Mouse (Mus musculus): ENCODE results near the gene Sco1. TPM values are rescaled to one million over a fixed set of nuclear protein-coding genes. Genes with fewer than 3 reads are reported as not detected.
"Not testable (repeated sequence)": the region's sequence is repeated elsewhere in the genome, so short reads cannot be mapped to it uniquely, and the experiment has no call there.

Sco1 gene
- 1 to 10 TPM; 6.9 to 8.8 (median 7.7) TPM for total RNA-seq (2022)

DNA sequence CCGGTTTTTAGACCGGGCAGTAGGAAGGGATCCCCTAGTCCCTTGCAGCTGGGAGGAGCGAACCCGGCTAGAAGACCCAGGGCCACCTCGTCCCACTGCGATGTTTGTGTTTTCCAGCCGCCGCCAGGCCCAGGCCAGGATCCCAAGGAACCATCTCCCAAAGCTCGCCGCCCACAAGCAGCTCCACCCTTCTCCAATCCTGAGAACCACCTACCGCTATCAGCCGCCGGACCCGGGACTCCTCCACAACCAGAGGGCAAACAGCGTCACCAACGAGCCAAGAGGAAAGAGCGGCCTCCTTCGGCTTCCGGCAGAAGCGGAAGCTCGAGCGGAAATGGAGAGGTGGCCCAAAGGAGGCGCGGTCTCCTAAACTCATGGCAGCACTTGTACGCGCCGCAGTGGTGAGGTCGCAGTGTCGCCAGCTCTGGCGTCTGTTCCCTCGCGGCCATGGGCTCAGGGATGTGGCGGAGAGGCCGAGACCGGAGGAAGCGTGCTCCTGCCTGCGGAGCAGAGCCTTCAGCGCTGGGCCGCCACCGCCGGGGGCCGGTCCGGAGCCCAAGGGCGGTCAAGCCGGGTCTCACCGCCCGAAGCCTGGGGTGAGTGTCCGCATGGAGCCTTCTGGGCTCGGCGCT is at the start of gene Sco1, which contains the start of gene Adprm:
Gene Sco1 (plus strand): TSS at position 350 of the 632 bp plus-strand sequence.
Gene Adprm (minus strand): TSS at position 274 of the 632 bp plus-strand sequence.
- DNase-seq (ENCODE audit: low spot score in 2 of 2) = peak; percentile 72 to 84

DNA sequence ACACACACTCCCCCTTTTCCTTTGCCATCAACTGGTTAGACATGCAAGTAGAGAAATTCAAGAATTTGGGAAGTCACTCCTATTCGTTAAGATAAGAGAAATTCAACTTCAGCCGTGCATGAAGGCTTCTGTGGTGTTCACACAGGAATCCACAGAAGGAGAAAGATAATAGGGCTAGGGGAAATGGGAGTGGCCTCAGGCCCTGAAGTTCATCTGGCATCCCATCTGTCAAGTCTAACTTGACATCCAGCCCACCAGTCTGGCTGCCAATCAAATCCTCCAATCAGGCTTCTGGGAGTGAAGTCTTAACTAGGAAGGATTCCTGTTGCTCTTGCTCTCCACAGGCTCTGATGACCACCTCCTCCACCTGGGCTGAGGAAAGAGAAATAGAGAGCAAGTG is 49.6 kb upstream of the Sco1 start:
- no peak for DNase-seq (ENCODE audit: low spot score in 2 of 2)

DNA sequence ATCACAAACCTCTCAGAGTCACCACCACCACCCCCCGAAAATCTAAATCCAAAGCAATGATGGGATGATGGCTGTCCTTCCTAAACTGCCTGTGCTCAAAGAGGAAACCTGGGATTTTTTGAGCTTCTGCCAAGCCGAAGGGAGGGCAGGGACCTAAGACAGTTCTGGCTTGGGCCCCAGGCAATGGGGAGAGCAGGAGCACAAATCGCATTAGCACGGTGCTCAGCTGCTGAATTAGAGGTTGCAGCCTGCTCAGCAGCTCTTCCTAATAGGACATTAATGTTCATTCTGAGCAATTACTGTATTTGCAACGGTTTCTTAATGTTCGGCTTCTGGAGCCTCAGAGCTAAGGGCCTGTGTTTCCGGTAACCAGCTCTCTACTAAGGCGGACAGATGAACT is 44.5 kb upstream of the Sco1 start:
- no peak for DNase-seq (ENCODE audit: low spot score in 2 of 2)

DNA sequence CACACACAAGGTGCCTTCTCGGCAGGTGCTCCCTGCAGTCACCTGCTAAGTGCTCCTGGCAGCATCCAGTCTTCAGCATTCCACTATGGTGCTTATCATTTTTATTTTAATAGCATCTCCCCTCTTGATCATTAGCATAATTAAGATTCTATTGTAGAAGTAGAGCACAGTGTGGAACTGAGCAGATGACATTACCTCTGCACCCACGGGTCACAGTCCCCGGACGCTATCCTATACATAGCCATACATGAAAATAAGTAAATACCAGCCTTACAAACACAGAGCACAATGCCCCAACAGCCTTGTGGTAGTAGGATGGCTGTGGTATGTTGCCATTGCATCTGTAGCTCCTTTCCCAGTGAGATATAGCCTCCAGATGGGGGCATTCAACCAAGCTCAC is 43.9 kb upstream of the Sco1 start:
- no peak for DNase-seq (ENCODE audit: low spot score in 2 of 2)

DNA sequence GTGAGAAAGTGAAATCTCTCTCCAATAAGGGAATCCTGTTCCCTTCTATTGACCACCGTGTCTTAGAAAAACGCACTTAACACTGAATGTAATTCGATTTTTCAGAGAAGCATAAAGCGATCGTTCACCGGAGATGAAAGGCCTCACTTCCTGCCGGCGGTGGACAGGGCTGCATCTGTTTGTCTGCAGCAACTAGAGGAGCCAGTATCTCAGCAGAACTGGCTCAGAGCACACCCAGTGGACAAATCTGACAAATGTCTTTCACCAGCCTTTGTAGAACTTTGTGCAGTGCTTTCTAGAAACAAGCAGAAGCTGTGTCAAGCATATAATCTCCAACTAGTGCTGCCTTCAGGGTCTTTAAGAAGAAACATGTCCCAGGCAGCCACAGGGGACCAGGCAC is 42.0 kb upstream of the Sco1 start:
- DNase-seq (ENCODE audit: low spot score in 2 of 2) = no peak

DNA sequence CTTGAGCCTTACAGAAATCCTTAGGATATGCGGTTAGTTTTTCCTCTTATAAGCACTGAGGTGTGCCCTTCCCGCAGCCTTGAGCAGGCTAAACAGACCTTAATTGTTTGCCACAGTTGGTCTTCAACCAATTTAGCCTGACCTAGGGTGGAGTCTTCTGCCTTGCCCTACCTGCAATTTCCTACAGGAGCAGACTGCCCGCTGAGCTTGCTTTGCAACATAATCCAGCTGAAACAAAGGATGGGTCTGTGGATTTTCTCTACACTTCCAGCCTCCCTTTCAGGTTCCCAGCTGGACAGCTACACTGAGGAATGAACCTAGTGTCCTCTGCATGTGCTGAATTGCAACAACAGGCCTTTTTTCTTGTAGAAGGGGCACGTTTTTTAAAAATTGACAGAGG is 40.8 kb upstream of the Sco1 start:
- no peak for DNase-seq (ENCODE audit: low spot score in 2 of 2)

DNA sequence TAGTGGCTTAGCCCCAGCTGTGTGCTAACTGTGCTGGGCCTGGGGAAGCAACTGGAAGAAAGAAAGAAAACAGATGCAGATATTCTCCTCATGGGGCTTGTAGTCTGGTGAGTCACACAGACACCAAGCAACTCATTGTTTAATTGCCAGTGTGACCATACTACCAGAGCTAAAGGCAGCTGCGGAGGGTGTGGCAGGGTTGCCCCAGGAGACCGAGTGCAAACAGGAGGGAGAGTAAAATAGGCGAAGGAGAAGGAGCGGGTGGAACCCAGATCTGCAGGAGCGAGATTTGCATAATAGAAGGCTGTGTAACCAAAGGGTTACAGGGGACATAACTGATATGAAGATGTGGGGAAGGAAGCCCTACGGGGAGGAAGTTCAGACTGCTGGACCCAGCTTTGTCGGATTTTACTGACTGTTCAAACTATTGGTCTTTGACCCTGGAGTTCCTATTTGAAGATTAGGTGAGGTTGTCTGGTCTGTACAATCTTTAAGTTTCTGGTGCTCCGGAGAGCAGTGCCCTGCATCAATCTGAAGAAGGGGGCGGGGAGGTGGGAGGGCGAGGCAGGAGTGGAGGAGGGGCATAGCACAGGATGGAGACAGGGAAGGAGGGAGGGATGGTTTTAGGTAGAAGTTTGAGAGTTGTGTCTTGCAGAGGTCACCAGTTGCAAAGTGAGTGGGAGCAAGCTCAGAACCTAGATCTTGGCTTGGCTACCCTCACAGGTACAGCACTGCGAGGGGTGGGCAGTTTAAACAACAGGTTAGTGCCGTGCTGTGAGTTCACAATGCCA is 34.5 kb upstream of the Sco1 start:
- DNase-seq (ENCODE audit: low spot score in 2 of 2) = peak; percentile 14 to 43

DNA sequence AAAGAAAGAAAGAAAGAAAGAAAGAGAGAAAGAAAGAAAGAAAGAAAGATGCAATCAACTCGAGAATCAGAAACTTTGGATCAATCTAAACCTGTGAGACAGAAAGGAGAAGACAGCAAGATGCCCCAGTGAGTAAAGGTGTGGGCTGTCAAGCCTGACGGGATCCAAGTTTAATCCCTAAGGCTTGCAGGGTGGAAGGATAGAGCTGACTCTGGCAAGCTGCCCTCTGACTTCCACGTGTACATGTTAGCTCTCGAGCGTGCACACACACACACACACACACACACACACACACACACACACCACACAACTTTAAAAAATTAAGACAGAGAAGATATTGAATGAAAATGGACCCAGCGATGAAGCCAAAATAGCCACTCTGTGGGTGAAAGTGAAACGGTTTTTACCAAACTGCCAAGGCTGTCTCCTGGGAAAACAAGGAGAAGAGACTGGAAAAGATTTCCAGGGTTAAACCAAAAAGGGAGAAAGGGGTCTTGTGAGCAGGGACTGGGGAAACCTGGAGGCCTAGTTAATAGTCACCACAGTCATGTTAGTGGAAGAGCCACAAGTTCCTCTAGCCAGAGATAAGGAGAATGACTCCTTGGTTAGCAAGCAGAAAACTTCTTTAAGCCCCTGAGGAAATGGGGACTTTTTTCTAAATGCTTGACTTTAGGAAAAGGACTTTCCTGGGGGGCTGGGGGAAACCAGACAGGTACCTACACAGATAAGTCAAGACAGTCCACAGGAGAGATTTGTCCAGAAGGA is 32.6 kb upstream of the Sco1 start:
- no peak for DNase-seq (ENCODE audit: low spot score in 2 of 2)

DNA sequence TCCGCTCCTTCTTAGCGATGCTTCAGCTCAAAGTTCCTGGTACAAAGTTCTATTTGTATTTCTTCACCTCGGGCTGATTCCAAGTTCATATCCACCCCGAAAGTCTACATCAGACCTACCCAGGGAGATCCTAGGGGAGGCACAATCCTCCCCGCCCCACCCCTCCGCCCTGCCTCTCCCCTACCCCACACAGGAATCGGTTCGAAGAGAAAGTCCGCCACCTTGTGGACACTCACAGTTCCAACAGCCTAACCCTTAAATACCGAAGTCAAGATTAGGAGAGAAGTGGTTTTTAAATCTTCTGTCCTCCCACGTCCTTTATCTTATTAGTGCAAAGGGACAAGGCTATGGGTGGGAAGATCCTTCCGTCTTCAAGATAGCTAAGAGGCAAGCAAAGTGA is 31.5 kb upstream of the Sco1 start:
- peak; percentile 26 to 27 for DNase-seq (ENCODE audit: low spot score in 2 of 2)

DNA sequence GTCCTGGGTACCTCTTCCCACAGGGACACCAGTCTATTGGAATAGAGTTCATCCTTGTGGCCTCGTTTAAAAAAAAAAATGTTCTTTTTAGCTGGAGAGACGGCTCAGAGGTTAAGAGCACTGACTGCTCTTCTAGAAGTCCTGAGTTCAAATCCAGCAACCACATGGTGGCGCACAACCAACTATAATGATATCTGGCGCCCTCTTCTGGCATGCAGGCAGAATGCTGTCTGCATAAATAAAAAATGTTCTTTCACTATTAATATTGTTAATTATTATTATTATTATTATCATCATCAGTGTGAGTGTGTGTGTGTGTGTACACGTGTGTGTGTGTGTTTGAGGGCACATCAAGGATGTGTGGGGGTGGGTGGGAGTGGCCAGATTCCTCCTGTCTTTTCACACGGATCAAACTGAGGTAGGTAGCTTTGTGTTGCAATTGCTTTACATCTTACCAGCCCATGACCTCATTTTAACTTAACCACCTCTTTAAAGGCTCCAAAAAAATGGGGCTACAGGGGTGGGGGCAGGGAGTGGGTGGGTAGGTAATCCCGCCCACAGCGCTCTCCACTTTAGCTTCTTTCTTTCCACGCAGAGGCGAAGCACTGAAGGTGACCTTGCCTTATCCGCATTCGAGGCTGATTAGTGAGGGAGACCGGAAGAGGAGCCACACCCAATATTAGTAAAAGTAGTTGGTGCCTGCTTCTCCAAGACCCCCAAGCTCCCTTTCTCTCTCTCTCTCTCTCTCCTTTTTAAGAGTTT is 29.9 kb upstream of the Sco1 start:
- DNase-seq (ENCODE audit: low spot score in 2 of 2) = no peak

DNA sequence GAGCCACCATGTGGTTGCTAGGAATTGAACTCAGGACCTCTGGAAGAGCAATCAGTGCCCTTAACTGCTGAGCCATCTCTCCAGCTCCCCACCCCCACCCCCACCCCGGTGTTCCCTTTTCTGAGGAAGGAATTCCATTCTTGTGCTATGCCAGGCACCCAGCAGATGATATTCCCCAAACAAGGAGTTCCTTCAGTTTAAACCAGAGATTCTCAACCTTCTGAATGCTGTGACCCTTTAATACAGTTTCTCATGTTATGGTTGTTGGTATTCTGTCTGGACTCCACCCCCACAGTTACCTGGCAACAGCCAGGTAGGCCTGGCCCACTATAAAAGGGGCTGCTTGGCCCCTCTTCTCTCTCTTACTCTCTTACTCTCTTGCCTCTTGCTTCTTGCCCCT is 29.3 kb upstream of the Sco1 start:
- not testable (repeated sequence) for DNase-seq (ENCODE audit: low spot score in 2 of 2)

DNA sequence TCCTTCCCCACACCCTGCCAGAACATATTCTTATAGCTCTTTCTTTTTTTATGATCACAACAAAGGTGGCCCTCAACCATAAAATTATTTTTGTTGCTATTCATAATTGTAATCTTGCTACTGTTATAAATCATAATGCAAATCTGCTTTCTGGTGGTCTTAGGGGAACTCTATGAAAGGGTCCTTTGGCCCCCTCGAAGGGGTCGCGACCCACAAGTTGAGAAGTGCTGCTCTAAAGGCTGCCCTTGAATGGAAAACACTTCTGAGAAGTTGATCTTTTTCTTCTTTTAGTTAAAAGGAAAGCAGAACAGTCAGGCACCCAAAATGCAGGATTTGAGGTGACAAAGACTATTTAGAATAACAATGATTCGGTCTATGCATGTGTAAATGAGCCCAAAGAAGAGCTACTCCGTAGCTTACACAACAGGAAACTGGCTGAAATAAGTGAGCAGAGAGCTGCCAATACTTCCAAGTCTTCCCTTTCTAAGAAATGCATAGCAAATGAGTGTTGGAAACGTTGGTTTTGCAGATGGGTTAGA is 28.6 kb upstream of the Sco1 start:
- DNase-seq (ENCODE audit: low spot score in 2 of 2) = no peak

DNA sequence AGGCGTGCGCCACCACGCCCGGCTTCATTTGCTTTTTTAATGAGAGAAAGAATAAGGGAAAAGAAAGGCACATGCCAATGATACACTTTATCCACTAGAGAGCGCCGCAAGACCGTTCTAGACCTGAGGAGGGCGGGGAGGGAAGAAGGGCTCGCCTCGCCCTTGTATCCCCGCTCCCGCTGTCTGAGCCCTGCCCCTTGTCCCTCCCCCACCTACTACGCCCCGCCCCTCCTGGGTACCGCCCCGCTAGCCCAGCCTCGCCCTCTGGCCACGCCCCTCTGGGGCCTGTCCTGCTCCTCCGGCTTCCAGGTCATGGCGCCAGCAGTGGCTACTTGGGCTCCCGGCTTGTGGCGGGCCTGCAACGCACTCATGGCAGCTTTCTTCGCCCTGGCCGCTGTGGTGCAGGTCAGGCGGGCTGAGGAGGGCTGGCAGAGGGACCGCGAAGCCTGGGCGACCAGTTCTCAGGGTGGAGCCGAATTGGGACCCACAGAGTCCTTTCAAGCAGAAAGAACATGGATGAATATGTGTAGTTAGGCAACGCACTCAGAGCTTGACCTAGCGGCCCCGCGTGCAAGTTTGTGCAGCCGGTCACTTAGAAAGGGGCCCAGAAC is 27.5 kb upstream of the Sco1 start, which contains the start of gene Tmem220:
Gene Tmem220 (plus strand): TSS at position 288 of the 611 bp plus-strand sequence.
- peak; percentile 83 to 91 for DNase-seq (ENCODE audit: low spot score in 2 of 2)

DNA sequence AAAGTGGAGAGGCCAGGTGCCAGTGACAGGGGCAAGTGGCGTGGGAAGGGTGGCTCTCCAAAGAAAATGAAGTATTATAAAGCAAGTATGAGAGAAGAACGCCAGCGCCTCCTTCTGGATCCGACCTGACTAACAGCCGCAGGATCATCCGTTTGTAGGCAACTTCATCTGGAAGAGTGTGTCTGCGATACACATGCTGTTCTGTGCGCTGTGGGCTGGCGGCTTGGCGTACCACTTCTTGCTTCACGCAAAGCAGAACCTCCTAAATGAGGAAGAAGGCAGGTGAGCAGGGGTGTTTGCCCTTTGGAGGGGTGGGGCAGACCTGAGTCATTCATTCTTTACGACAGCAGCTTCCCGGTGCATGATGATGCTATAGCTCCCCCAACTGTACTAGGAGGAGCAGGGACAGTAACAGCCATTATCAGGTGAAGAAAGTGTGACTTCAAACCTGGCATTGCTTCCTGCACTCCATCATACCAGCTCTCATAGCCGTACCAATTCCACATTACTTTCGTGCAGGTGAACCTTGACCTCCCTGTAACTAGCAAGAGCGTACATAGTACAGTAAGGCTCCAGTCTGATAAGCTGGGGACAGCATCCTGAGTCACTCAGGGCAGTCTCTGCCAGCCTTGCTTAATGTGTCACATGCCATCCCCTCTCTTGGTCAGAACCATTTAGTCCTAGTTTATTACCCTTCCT is 21.4 kb upstream of the Sco1 start:
- no peak for DNase-seq (ENCODE audit: low spot score in 2 of 2)

DNA sequence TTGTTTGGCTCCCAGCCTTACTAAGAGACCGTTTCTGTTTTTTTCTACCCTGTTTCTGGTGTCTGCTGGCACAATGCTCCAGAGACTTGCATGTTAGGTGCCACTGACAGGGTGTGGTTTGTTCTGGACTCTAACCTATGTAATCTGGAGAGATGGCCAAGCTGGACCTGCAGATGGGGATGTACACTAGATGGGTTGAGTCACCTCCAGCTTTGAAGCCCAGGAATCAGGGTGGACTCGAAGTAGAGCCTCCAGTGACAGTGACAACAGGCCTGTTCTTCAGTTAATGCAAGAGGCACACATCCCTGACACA is 20.9 kb upstream of the Sco1 start:
- DNase-seq (ENCODE audit: low spot score in 2 of 2) = no peak

DNA sequence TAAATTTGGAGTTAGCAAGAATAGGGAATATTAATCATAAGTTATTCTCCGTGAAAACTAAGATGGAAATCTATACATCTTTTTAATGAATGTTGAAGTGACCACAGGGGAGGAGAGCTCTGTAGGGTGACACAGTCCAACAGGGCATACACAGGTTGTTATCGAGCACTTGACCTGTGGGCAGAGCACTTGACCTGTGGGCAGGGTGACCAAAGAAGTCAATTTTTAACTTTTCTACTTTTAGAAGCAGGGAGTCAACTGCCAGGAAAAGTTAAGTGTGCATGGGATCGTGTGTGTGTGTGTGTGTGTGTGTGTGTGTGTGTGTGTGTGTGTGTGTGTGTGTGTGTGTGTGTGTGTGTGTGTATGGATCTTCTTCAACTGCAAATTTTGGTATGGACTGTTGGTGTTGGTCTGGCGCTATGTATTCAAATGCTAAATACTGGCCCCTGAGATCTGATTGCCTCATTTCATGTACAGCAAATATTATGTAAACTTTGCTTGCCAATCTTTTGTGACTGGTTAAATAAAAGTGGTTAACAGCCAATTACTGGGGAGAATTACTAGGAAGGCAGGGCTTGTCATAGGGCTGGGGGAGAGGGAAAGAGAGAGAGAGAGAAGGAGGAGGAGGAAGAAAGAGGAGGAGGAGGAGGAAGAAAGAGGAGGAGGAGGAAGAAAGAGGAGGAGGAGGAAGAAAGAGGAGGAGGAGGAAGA is 17.5 kb upstream of the Sco1 start:
- DNase-seq (ENCODE audit: low spot score in 2 of 2) = no peak

DNA sequence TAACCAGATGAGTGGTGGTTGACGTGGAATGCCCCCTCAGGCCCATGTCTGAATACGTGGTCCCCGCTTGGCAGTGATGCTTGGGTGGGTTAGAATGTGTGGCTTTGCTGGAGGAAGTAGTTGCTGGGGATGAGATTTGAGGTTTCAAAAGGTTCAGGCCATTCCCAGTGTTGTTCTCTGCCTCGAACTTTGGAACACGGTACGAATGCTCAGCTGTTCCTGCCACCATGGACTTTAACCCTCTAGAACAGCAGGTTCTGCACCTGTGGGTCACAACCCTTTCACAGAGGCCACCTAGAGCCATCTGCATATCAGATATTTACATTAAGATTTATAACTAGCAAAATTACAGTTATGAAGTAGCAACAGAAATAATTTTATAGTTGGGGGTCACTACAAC is 16.2 kb upstream of the Sco1 start:
- DNase-seq (ENCODE audit: low spot score in 2 of 2) = no peak

DNA sequence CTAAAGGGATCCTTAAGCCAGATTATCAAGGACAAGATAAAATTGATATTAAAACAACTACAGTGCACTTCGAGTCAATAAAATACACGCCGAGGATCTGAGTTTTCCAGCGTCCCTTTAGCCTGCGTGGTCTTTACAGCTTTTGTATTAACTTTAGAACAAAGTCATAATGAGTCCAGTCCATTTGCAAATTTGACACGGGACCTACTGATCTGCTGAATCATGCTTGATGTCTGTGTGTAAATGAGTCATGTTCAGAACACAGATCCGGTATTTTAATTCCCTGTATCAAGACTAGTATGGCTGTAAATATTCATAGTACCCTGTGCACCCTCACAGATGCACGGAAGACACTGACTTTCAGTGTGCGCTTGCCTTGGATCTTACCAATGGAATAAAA is 15.6 kb upstream of the Sco1 start:
- DNase-seq (ENCODE audit: low spot score in 2 of 2) = no peak

DNA sequence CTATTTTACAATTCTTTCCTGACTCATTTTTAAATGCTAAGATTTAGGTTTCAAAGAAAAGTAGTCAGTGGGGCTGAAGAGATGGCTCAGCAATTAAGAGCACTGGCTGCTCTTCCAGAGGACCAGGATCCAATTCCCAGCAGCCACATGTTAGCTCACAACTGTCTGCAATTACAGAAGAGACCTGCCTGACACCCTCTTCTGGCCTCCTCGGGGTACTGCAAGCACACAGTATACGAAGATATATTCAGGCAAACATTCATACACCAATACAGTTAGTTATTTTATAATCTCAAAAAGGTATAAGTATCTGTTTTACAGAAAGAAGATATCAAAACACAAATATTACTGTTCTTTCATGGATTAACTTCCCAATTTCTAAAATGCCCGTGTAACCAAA is 12.7 kb upstream of the Sco1 start:
- no peak for DNase-seq (ENCODE audit: low spot score in 2 of 2)

DNA sequence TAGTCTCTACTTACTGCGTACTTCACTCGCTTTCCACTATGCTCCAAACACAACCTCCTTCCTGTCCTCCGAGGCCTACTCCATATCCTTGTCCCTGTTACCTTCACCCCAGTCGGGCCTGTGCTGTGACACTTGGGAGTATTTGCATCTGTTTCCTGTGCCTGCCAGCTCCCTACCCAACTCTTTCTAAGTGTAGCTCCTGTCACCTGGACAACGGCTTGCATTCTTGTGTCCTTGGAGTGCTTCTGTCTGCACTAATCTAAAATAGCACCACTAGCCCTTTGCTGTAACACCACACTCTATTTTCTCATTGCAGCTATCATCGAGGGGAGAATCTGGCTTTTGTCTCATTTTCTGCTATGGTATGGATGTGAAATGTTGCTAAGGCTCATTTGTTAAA is 12.0 kb upstream of the Sco1 start:
- no peak for DNase-seq (ENCODE audit: low spot score in 2 of 2)

Measured in gastrocnemius, adult 8-10 months (tissue).